Mouse (Mus musculus): ENCODE measurements around the gene Gm20696.

DNA sequence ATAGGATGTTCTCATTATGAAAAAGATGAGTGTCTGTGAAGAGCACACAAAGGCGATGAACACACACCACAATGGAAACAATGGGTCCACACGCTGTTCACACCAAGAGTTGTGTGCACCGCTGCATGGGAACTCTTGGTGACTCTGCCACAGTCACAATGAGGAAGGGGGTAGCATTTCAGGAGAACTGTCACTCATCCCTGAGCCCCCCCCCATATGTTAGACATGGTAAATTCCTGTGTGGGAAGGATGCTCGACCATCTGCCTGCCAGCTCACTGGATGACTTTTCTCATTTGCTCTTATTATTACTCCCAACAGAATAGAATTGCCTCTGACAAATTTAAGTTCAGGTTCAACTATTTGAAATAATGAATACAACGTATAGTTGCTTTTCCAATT is 35.0 kb downstream of the Gm20696 start:
- TF ChIP-seq CHD2 (IDR thresholded peaks at IDR 0.05; ENCODE audit: low read depth, low read length) (no peak), ZNF384 (IDR thresholded peaks at IDR 0.05; ENCODE audit: low read depth, low read length) (no peak)
